8 mouse cellular contexts compared by ENCODE assay signal in the genomic region with DNA sequence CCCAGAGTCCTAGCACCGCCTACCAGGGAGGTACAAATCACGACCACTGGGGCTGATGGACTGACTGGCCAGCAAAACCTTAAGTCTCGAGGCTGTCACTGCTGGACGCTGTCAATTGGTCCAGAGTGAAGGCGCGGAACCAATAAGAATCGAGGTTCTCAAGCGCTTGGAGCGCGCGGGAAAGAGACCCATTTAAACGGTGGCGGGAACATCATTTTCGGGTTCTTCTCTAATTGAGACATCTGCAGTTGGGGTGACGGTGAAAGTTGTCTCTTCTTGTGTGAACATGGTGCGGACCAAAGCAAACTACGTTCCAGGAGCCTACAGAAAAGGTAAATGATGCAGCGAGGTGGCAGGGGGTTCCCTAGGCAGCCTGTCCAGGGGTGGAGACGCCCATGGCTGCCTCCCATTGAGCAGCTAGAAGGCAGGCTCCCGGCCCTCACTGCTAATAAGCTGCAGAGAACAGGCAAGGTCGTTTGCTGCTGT. TPM values are rescaled to one million over a fixed set of nuclear protein-coding genes. Genes with fewer than 3 reads are reported as not detected.
DNase-seq lines count a peak whose midpoint lies in the region; ATAC-seq and TF ChIP-seq lines count a peak whose summit lies in the region.

A gene (plus strand): TSS at position 95 of the 486 bp plus-strand sequence.

- H3K27me3 ChIP-seq in forebrain, embryonic 10.5 days (ENCODE audit: poor library complexity, severe bottlenecking): no peaks in the 10 kb centered on the region
- no peaks in the 10 kb centered on the region for H3K27me3 ChIP-seq in heart, embryonic 15.5 days
- no peaks in the 10 kb centered on the region for H3K27me3 ChIP-seq in lung, embryonic 14.5 days (ENCODE audit: insufficient read depth, low read length)

- ATAC-seq in heart, embryonic 15.5 days (replicated peaks; ENCODE audit: insufficient number of reproducible peaks, insufficient read depth, low FRiP score, low read depth): peak; percentile 95
- peak; percentile 99 for ATAC-seq in lung, embryonic 14.5 days (ENCODE audit: insufficient read depth)
- peak; percentile 86 for ATAC-seq in neutrophil, adult 5-6 weeks (ENCODE audit: extremely low read depth, insufficient number of reproducible peaks, low FRiP score, poor library complexity, severe bottlenecking)

- H3K4me3 ChIP-seq in forebrain, embryonic 10.5 days: peak within 1 kb of the TSS; percentile 72
- peak within 1 kb of the TSS; percentile 68 for H3K4me3 ChIP-seq in heart, embryonic 15.5 days
- peak within 1 kb of the TSS; percentile 65 for H3K4me3 ChIP-seq in lung, embryonic 14.5 days (ENCODE audit: low read depth, low read length)

- H3K36me3 ChIP-seq in forebrain, embryonic 10.5 days (replicated peaks): peaks cover 36% of the 10 kb centered on the region
- H3K36me3 ChIP-seq in heart, embryonic 15.5 days: peaks cover 22% of the 10 kb centered on the region
- H3K36me3 ChIP-seq in lung, embryonic 14.5 days (ENCODE audit: insufficient read depth): peaks cover 28% of the 10 kb centered on the region

- H3K4me2 ChIP-seq in heart, embryonic 15.5 days: peak within 1 kb of the TSS; percentile 90
- H3K4me2 ChIP-seq in lung, embryonic 14.5 days: peak within 1 kb of the TSS; percentile 69

- under 1% methylated on average over 21 of the region's 21 CpGs for WGBS in forebrain, embryonic 10.5 days
- under 1% methylated on average over 21 of the region's 21 CpGs for WGBS in heart, embryonic 15.5 days
- under 1% methylated on average over 21 of the region's 21 CpGs for WGBS in lung, embryonic 14.5 days

- H3K9me3 ChIP-seq in forebrain, embryonic 10.5 days: peaks cover 2% of the 10 kb centered on the region; the same call in 1 of the 2 replicates
- H3K9me3 ChIP-seq in heart, embryonic 15.5 days (replicated peaks): no peaks in the 10 kb centered on the region
- H3K9me3 ChIP-seq in lung, embryonic 14.5 days (ENCODE audit: low read depth, low read length): no peaks in the 10 kb centered on the region

- no peak; the same call in 1 of the 2 replicates for TF ChIP-seq CTCF in lung, embryonic 14.5 days (IDR thresholded peaks at IDR 0.05; ENCODE audit: low read depth)

- peaks cover 32% of the 10 kb centered on the region for H3K4me1 ChIP-seq in forebrain, embryonic 10.5 days
- peaks cover 18% of the 10 kb centered on the region for H3K4me1 ChIP-seq in heart, embryonic 15.5 days (replicated peaks)
- H3K4me1 ChIP-seq in lung, embryonic 14.5 days (ENCODE audit: insufficient read depth): 0 out of 2 replicates have a peak, but pooled peaks cover 3% of the 10 kb centered on the region

- H3K9ac ChIP-seq in heart, embryonic 15.5 days: peak within 1 kb of the TSS; percentile 62
- peak within 1 kb of the TSS; percentile 80 for H3K9ac ChIP-seq in lung, embryonic 14.5 days

- DNase-seq in A20 (ENCODE audit: low read depth, low spot score): peak; percentile 96
- peak; percentile 80 for DNase-seq in adrenal gland, adult 2 months
- peak; percentile 87 for DNase-seq in forebrain, embryonic 10.5 days (ENCODE audit: extremely low spot score, low spot score)
- DNase-seq in kidney, postnatal 25 days: peak; percentile 80 to 91
- peak; percentile 97 for DNase-seq in lung, embryonic 14.5 days
- peak; percentile 40 to 68 for DNase-seq in thymus, adult 18-20 months

- peak within 1 kb of the TSS; percentile 92 for H3K27ac ChIP-seq in forebrain, embryonic 10.5 days
- H3K27ac ChIP-seq in heart, embryonic 15.5 days: peak within 1 kb of the TSS; percentile 26
- H3K27ac ChIP-seq in lung, embryonic 14.5 days (ENCODE audit: low read depth): peak within 1 kb of the TSS; percentile 2; the same call in 1 of the 2 replicates

RNA-seq across cellular contexts. Expression of the gene that starts here (rescaled TPM):
- 1 to 10 TPM in 1 of 2 experiments, under 1 TPM in 1; 0.97 to 1.8 TPM for total RNA-seq in adrenal gland, adult 2 months (2021)
- 0.12 TPM in 1 of 2 replicates, not detected in the other for polyA plus RNA-seq in adrenal gland, adult 2 months (2012; rRNA removed)
- polyA plus RNA-seq in forebrain, embryonic 10.5 days (2016; fragmentation: Nextera tagmentation; extraction: Ambion mirVana): 339 and 372 TPM in 2 replicates
- polyA plus RNA-seq in heart, embryonic 15.5 days (2015; fragmentation: Nextera tagmentation; extraction: Ambion mirVana): 87.6 and 92.2 TPM in 2 replicates
- 259 and 263 TPM in 2 replicates for polyA plus RNA-seq in lung, embryonic 14.5 days (2014; fragmentation: Nextera tagmentation; extraction: Ambion mirVana)
- 0.25 and 0.35 TPM in 2 replicates for total RNA-seq in neutrophil, adult 5-6 weeks (2017)

Comparison
In these comparisons a context has a peak if more than half of its experiments do, and no peak if none do; other contexts are left out.
1. Peak in every context shown above with its lines: DNase-seq, ATAC-seq, H3K4me3 ChIP-seq and H3K27ac ChIP-seq.
2. RNA of the gene that starts here (polyA plus RNA-seq): 339 to 372 TPM in forebrain, embryonic 10.5 days, 259 to 263 TPM in lung, embryonic 14.5 days and 87.6 to 92.2 TPM in heart, embryonic 15.5 days; 0.12 TPM in adrenal gland, adult 2 months; every median in the first group is over 10 times any median in the second.
3. Peak in ATAC-seq in neutrophil, adult 5-6 weeks; RNA of the gene not detected or under 1 TPM.
4. H3K27ac ChIP-seq: peak in every context shown above with its lines; median percentile 92 in forebrain, embryonic 10.5 days; 26 in heart, embryonic 15.5 days; 2 in lung, embryonic 14.5 days.